8 mouse cellular contexts compared by ENCODE assay signal in genomic region chr6:72347166-72347941, GRCm38 (mm10). TPM values are rescaled to one million over a fixed set of nuclear protein-coding genes. Genes with fewer than 3 reads are reported as not detected.
DNase-seq lines count a peak whose midpoint lies in the region; ATAC-seq and TF ChIP-seq lines count a peak whose summit lies in the region.

0610030E20Rik (plus strand) TSS chr6:72347317.

- WGBS in hindbrain, embryonic 15.5 days: under 1% methylated on average over 72 of the region's 72 CpGs

- no peaks in the 10 kb centered on the region for H3K27me3 ChIP-seq in hindbrain, embryonic 15.5 days
- H3K27me3 ChIP-seq in megakaryocyte, embryonic 14.5 days (replicated peaks): no peaks in the 10 kb centered on the region

- TF ChIP-seq CTCF in gastrocnemius, adult 2 months (IDR thresholded peaks at IDR 0.05): peak; percentile 29; the same call in 1 of the 2 replicates

- H3K4me3 ChIP-seq in gastrocnemius, adult 2 months: peak within 1 kb of the TSS; percentile 80
- H3K4me3 ChIP-seq in hindbrain, embryonic 15.5 days: peak within 1 kb of the TSS; percentile 81
- H3K4me3 ChIP-seq in megakaryocyte, embryonic 14.5 days (replicated peaks): peak within 1 kb of the TSS; percentile 97

- intact Hi-C loops in gastrocnemius, adult 2 months (cut with DNase I): no loop called here
- intact Hi-C loops in left cerebral cortex, postnatal 10 days (cut with DNase I): no loop called here

- no peaks in the 10 kb centered on the region for H3K9me3 ChIP-seq in hindbrain, embryonic 15.5 days
- no peaks in the 10 kb centered on the region for H3K9me3 ChIP-seq in megakaryocyte, embryonic 14.5 days

- H3K4me2 ChIP-seq in hindbrain, embryonic 15.5 days: peak within 1 kb of the TSS; percentile 82

- ATAC-seq in hindbrain, embryonic 15.5 days (ENCODE audit: low FRiP score, low read depth): peak; percentile 73

- peaks cover 24% of the 10 kb centered on the region for H3K36me3 ChIP-seq in hindbrain, embryonic 15.5 days
- peaks cover 45% of the 10 kb centered on the region for H3K36me3 ChIP-seq in megakaryocyte, embryonic 14.5 days (replicated peaks; ENCODE audit: low read length)

- H3K9ac ChIP-seq in hindbrain, embryonic 15.5 days: peak within 1 kb of the TSS; percentile 75

- peak; percentile 70 for DNase-seq in ZHBTc4 (ENCODE audit: low read depth, low spot score)
- DNase-seq in cerebellum, postnatal 36 days: peak; percentile 78 to 82
- peak; percentile 87 for DNase-seq in gastrocnemius, adult 2 months
- DNase-seq in left cerebral cortex, postnatal 10 days (ENCODE audit: extremely low spot score in 1 of 2, low spot score in 2 of 2): peak; percentile 62 to 84
- DNase-seq in right cerebral cortex, postnatal 36 days (ENCODE audit: low spot score in 2 of 2): peak; percentile 66 to 69
- DNase-seq in urinary bladder, postnatal 36 days (ENCODE audit: low spot score in 2 of 2): peak; percentile 65 to 80

- H3K27ac ChIP-seq in gastrocnemius, adult 2 months: peak within 1 kb of the TSS; percentile 97
- H3K27ac ChIP-seq in hindbrain, embryonic 15.5 days (replicated peaks): peak within 1 kb of the TSS; percentile 89

- H3K4me1 ChIP-seq in hindbrain, embryonic 15.5 days (replicated peaks): peaks cover 43% of the 10 kb centered on the region
- H3K4me1 ChIP-seq in megakaryocyte, embryonic 14.5 days: peaks cover 70% of the 10 kb centered on the region

RNA-seq across cellular contexts. Expression of gene 0610030E20Rik, which starts in this region (rescaled TPM):
- 10 to 100 TPM; 10.1 to 11.7 TPM for total RNA-seq in gastrocnemius, adult 2 months (2021)
- polyA plus RNA-seq in hindbrain, embryonic 15.5 days (2015; fragmentation: Nextera tagmentation; extraction: Ambion mirVana): 18.3 and 18.8 TPM in 2 replicates
- total RNA-seq in left cerebral cortex, postnatal 10 days (2021): 10 to 100 TPM; 12.3 to 13.1 TPM
- 3.9 and 10.7 TPM in 2 replicates for polyA plus RNA-seq in megakaryocyte, embryonic 14.5 days (2012; ENCODE audit: insufficient read depth, low replicate concordance)

Comparison
In these comparisons a context has a peak if more than half of its experiments do, and no peak if none do; other contexts are left out.
1. Peak in every context shown above with its lines: DNase-seq, ATAC-seq, H3K4me3 ChIP-seq and H3K27ac ChIP-seq.